Mouse (Mus musculus) right cerebral cortex, postnatal 10 days (tissue): ENCODE measurements around the gene Mgmt.

ENCODE experiments used
- DNase-seq, 2 experiments: peaks; one replicate each; pipeline ENCODE4 v3.0.0; 2021; ENCODE audit warnings: low spot score in 2 of 2

The Mgmt gene

GRCm38 (mm10) chr7:137056126-137056525, 161.7 kb downstream of the Mgmt start:
- no peak for DNase-seq

- no peak for DNase-seq
Measured at GRCm38 (mm10) chr7:137060488-137060887, 166.1 kb downstream of the Mgmt start.

GRCm38 (mm10) chr7:137061109-137061508, 166.7 kb downstream of the Mgmt start:
- no peak for DNase-seq

GRCm38 (mm10) chr7:137064255-137064654, 169.8 kb downstream of the Mgmt start:
- no peak for DNase-seq

- DNase-seq = no peak
Measured at GRCm38 (mm10) chr7:137065408-137065807, 171.0 kb downstream of the Mgmt start.

GRCm38 (mm10) chr7:137066211-137066610, 171.8 kb downstream of the Mgmt start:
- DNase-seq = no peak

DNA sequence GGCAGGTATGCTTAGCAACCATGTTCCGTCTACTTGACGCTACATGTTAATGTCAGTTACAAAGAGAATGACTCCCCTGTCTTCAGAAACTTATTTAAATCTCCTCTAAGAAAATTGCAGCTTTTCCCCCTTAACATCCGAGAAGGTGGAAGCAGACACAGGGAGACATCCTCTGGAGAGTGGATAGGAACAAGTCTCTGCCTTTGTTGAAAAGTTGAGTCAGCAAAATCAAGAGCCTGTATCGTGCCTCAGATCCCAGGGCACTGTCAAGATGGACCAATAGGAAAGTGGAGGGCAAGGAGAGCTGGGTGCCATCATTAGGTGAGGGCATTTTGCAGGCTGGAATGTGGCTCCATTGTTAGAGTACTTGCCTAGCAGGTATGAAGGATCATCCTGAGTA, 172.6 kb downstream of the Mgmt start:
- no peak for DNase-seq

- no peak for DNase-seq
Measured at GRCm38 (mm10) chr7:137067758-137068157, 173.3 kb downstream of the Mgmt start.

GRCm38 (mm10) chr7:137068796-137069195, 174.4 kb downstream of the Mgmt start:
- DNase-seq = no peak

- DNase-seq = no peak
Measured at GRCm38 (mm10) chr7:137069768-137070167, 175.4 kb downstream of the Mgmt start.

DNA sequence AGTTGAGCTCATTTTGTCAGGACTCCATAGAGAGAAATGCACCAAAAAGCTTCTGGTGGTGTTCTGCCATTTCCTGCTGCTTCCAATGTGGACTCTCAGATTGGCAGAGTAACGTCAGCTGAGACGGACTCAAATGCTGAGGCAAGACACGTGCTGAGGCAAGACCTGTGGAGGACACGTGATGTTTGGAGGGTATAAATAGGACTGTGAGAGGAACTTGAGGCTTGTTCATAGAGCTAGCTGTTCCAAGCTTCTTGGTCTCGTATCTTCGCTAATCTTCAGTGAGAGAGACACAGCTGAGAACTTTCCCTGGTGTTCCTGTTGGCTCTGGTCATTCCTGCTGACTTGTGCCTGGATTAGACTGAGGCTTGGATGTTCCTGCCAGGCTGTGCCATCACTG, 176.9 kb downstream of the Mgmt start:
- no peak for DNase-seq

- peak in 1 of 2 experiments; percentile 37 for DNase-seq
Measured at GRCm38 (mm10) chr7:137073878-137074277, 179.5 kb downstream of the Mgmt start.

- no peak for DNase-seq
Measured at GRCm38 (mm10) chr7:137074324-137074723, 179.9 kb downstream of the Mgmt start.

GRCm38 (mm10) chr7:137075301-137075700, 180.9 kb downstream of the Mgmt start:
- DNase-seq = no peak

DNA sequence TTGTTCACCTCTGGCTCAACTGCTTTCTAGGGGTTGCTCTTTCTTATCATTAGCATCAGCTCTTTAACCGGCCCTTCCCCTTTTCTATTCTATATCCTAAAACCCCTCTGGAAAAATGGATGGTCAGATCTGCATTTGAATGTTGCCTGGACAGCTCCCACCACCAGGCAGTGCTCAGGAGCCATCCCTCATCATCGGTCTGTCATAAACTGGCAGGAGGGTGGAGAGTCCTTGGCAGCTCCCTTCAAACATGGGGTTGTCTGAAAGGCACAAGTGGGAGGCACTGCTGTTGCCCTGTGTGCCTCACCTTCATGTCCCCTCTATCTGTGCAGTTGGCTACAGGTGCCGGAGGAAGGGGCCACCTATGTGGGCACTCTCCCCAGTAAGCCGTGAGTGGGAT, 185.8 kb downstream of the Mgmt start:
- DNase-seq = no peak

- no peak for DNase-seq
Measured at GRCm38 (mm10) chr7:137082171-137082570, 187.8 kb downstream of the Mgmt start.

- DNase-seq = no peak
Measured at GRCm38 (mm10) chr7:137084651-137085050, 190.2 kb downstream of the Mgmt start.

- no peak for DNase-seq
Measured at GRCm38 (mm10) chr7:137085969-137086606, 191.7 kb downstream of the Mgmt start.

- DNase-seq = no peak
Measured at GRCm38 (mm10) chr7:137087136-137087535, 192.7 kb downstream of the Mgmt start.

GRCm38 (mm10) chr7:137088141-137088540, 193.7 kb downstream of the Mgmt start:
- no peak for DNase-seq

DNA sequence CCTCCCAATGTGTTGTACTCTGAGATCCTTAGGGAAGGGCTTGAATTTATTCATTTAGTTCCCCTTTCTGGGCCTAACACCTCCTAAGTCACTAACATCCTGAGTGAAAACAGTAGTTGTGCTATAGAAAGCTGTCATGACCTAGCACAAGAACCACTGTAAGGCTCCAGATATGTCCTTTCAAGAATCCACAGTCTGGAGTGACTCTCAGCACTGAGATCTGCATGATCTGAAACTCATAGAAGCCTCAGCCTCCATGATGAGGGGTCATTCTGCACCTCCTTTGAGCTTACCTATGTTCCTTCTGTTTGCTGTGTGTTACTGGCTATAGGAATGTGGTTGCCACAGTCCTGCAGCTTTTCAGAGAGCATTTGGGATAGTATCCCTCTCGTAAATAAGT, 200.1 kb downstream of the Mgmt start:
- DNase-seq = no peak

DNA sequence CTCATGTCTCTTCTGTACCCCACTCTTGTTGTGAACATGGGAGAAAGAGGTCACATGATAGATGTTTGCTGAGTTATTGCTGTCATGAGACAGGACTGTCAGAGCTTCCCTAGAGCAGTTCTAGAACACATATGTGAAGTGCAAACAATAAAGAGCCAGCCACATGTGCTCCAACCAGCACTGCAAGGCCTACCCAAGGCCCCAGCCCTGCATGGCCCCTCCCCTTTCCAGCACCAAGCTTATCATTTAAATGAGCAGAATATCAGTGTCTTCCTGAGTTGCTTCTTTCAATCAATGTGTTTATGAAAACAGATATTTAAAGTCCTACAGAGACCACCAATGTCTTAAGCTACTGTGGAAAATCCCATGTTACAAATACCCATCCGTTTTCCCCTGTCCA, 201.3 kb downstream of the Mgmt start:
- DNase-seq = no peak

DNA sequence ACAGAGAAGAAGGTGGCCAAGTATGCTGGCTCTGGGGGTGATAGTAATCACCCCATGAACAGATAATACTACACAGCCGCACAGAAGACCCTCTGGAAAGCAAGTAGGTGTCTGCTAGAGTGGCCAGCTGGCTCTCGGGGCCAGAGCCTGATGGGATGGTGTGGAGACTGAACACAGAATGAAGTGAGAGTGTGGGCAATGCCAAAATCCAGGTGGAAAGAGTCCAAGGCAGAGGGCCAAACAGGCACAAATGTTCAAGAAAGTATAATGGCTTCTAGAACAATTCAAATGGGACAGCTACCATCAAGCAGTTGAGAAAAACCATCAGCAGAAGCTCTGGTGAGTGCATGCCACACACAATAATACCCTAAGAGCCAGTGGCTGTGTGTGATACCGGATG, 205.4 kb downstream of the Mgmt start:
- DNase-seq = no peak

- no peak for DNase-seq
Measured at GRCm38 (mm10) chr7:137102606-137103195, 208.3 kb downstream of the Mgmt start.
